Mouse (Mus musculus) activated CD4-positive, CD25-positive, alpha-beta regulatory T cell, adult 9 weeks (primary cell): ENCODE data around the gene Fbxo4. TPM values are rescaled to one million over a fixed set of nuclear protein-coding genes. Genes with fewer than 3 reads are reported as not detected.

Source experiments
- polyA plus RNA-seq: library from polyadenylated mRNA; unstranded; fragments of 100-300 nt; shearing (Covaris generic); gene quantifications from one replicate; pipeline ENCODE4 v1.2.1, GENCODE M21; 2017

Gene Fbxo4
- polyA plus RNA-seq, result 4.4 TPM

GRCm38 (mm10) chr15:3979061-3979848 is at the start of gene Fbxo4:
Gene Fbxo4, minus strand, starts transcription at chr15:3979573.

DNA sequence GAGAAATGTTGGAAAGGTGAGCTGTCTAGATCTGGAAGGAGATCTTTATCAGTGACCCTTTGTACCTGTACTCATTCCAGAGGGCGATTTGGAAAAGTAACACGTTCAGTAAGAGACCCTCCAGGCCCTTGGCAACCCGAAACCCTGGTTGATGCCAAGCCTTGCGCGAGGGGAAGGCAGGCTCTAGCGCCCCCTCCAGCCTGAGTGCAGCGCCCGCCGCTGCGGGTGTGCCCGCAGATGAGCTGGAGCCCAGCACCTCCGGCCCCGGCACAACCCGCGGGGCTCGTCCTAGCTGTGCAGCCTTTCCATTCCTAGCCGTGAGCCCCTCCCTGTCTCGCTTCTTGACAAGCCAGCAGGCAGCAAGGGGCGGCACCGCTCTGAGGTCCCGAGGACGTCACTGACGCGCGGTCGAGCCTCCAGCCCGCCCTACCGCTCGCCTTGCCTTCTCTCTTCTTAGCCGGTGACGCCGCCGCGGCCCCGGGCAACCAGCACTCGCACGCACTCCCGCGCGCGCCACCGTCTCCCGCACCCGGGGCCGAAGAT is 46.9 kb upstream of the Fbxo4 start, which contains the start of gene Oxct1:
Gene Oxct1, plus strand, starts transcription at position 153 of the 543 bp plus-strand sequence.

GRCm38 (mm10) chr15:3995448-3996266 is 16.3 kb upstream of the Fbxo4 start, which contains the start of gene AW549877:
Gene AW549877, minus strand, starts transcription at chr15:3995744.

Other genes starting within 250 kb of the Fbxo4 start
- gene AW549877, start 16.2 kb upstream of the Fbxo4 start, polyA plus RNA-seq, result 52.1 TPM
- gene Oxct1, start 46.8 kb upstream of the Fbxo4 start, polyA plus RNA-seq, result 66.8 TPM